Mouse (Mus musculus) stomach, embryonic 14.5 days (tissue): Measurements from ENCODE around the gene Stk40. TPM values are rescaled to one million over a fixed set of nuclear protein-coding genes. Genes with fewer than 3 reads are reported as not detected.

ENCODE experiments used
- ATAC-seq: fragments of 200-750 bp; cut with Nextera tagmentation; 2 replicates; pipeline ENCODE4 v1.8.0; 2017; ENCODE audit warnings: low read depth, moderate TSS enrichment; ENCODE audit not compliant: insufficient number of reproducible peaks, insufficient read depth, low FRiP score
- H3K27ac ChIP-seq: fragments of 300-500 bp; sonication (generic); 2 replicates; pipeline ENCODE4 v1.5.1; 2014; ENCODE audit warnings: mild to moderate bottlenecking, low read length, moderate library complexity, mixed read lengths
- H3K27me3 ChIP-seq: fragments of 300-500 bp; sonication (generic); 2 replicates; pipeline ENCODE4 v1.6.1; 2014; ENCODE audit warnings: low read length, control low read depth, mixed read lengths; ENCODE audit not compliant: control insufficient read depth, insufficient read depth
- H3K36me3 ChIP-seq: fragments of 300-500 bp; sonication (generic); 2 replicates; pipeline ENCODE4 v1.6.1; 2014; ENCODE audit warnings: mild to moderate bottlenecking, control low read depth, low read length, moderate library complexity, mixed read lengths; ENCODE audit not compliant: control insufficient read depth, insufficient read depth
- H3K4me1 ChIP-seq: fragments of 300-500 bp; sonication (generic); 2 replicates; pipeline ENCODE4 v1.6.1; 2014; ENCODE audit warnings: low read length, control low read depth, mixed read lengths; ENCODE audit not compliant: control insufficient read depth, insufficient read depth
- H3K4me2 ChIP-seq: fragments of 300-500 bp; sonication (generic); replicated peaks from 2 replicates; pipeline ENCODE4 v1.6.1; 2014; ENCODE audit warnings: low read depth, low read length, control low read depth
- H3K4me3 ChIP-seq: fragments of 300-500 bp; sonication (generic); 2 replicates; pipeline ENCODE4 v1.5.1; 2014; ENCODE audit warnings: low read depth, low read length, control low read depth
- H3K9ac ChIP-seq: fragments of 300-500 bp; sonication (generic); replicated peaks from 2 replicates; pipeline ENCODE4 v1.6.1; 2014; ENCODE audit warnings: low read depth, mild to moderate bottlenecking, control low read depth, low read length, moderate library complexity, mixed read lengths
- H3K9me3 ChIP-seq: fragments of 300-500 bp; sonication (generic); 2 replicates; pipeline ENCODE4 v1.6.1; 2016; ENCODE audit warnings: low read depth, low read length, control low read depth; ENCODE audit not compliant: control insufficient read depth
- WGBS: fragments of 180-500 bp; shearing (Covaris S2); extraction: QIAGEN DNeasy Blood & Tissue Kit; methylation state at CpG from one replicate; pipeline ENCODE4 v1.1.7; 2014; 5-methylcytosine and 5-hydroxymethylcytosine counted together
- polyA plus RNA-seq: library from polyadenylated mRNA; unstranded; fragments of >200 nt; fragmentation: Nextera tagmentation; extraction: Ambion mirVana; gene quantifications from 2 replicates; pipeline ENCODE4 v1.2.1, GENCODE M21; 2014

Gene Stk40
- polyA plus RNA-seq, 1 experiment from 2014 or later = 20.0 TPM

- H3K4me1 ChIP-seq = peaks cover 35% of the 10 kb centered on the region
- 76% methylated on average over 4 of the region's 4 CpGs for WGBS
Measured at GRCm38 (mm10) chr4:126113243-126113642, 9.5 kb downstream of the Stk40 start.

GRCm38 (mm10) chr4:126113943-126114342, 10.2 kb downstream of the Stk40 start:
- H3K4me3 ChIP-seq = no peak overlapping the region
- no peak for ATAC-seq
- no peaks in the 10 kb centered on the region for H3K27me3 ChIP-seq
- H3K36me3 ChIP-seq = no peaks in the 10 kb centered on the region; the same call in 1 of the 2 replicates
- no peak overlapping the region for H3K27ac ChIP-seq
- no peak overlapping the region for H3K4me2 ChIP-seq
- WGBS = 14% methylated on average over 6 of the region's 6 CpGs
- no peaks in the 10 kb centered on the region for H3K9me3 ChIP-seq
- no peak overlapping the region for H3K9ac ChIP-seq
- peaks cover 30% of the 10 kb centered on the region for H3K4me1 ChIP-seq

More at GRCm38 (mm10) chr4:126113243-126113642, 9.5 kb downstream of the Stk40 start:
- no peak for ATAC-seq
- 0 out of 2 replicates have a peak overlapping the region, but pooled peaks have one; percentile 10 for H3K9ac ChIP-seq
- no peak overlapping the region for H3K27ac ChIP-seq
- no peaks in the 10 kb centered on the region for H3K27me3 ChIP-seq
- no peak overlapping the region for H3K4me3 ChIP-seq
- no peaks in the 10 kb centered on the region for H3K9me3 ChIP-seq
- no peaks in the 10 kb centered on the region; the same call in 1 of the 2 replicates for H3K36me3 ChIP-seq
- no peak overlapping the region for H3K4me2 ChIP-seq

- Histone ChIP-seq H3K27me3 (no peaks in the 10 kb centered on the region), H3K36me3 (no peaks in the 10 kb centered on the region; the same call in 1 of the 2 replicates), H3K9ac (no peak overlapping the region), H3K4me3 (no peak overlapping the region), H3K4me1 (peaks cover 19% of the 10 kb centered on the region), H3K27ac (no peak overlapping the region), H3K4me2 (no peak overlapping the region), H3K9me3 (no peaks in the 10 kb centered on the region)
- 85% methylated on average over 9 of the region's 9 CpGs for WGBS
- no peak for ATAC-seq
Measured at GRCm38 (mm10) chr4:126115411-126115810, 11.7 kb downstream of the Stk40 start.

- H3K4me2 ChIP-seq = no peak overlapping the region
- no peaks in the 10 kb centered on the region for H3K27me3 ChIP-seq
- H3K9me3 ChIP-seq = no peaks in the 10 kb centered on the region
- H3K4me1 ChIP-seq = peaks cover 14% of the 10 kb centered on the region
- no peaks in the 10 kb centered on the region; the same call in 1 of the 2 replicates for H3K36me3 ChIP-seq
- peak; percentile 56 for ATAC-seq
- WGBS = 59% methylated on average over 6 of the region's 6 CpGs
- H3K4me3 ChIP-seq = no peak overlapping the region
- no peak overlapping the region for H3K9ac ChIP-seq
- peak overlapping the region; percentile 27; the same call in 1 of the 2 replicates for H3K27ac ChIP-seq
Measured at GRCm38 (mm10) chr4:126115871-126116521, 12.2 kb downstream of the Stk40 start.

- WGBS = 77% methylated on average over 8 of the region's 8 CpGs
- H3K27me3 ChIP-seq = no peaks in the 10 kb centered on the region
- no peak overlapping the region for H3K4me2 ChIP-seq
- no peak overlapping the region for H3K4me3 ChIP-seq
- no peak overlapping the region for H3K9ac ChIP-seq
- no peak overlapping the region for H3K27ac ChIP-seq
- H3K4me1 ChIP-seq = peaks cover 10% of the 10 kb centered on the region; the same call in 1 of the 2 replicates
- no peaks in the 10 kb centered on the region; the same call in 1 of the 2 replicates for H3K36me3 ChIP-seq
- no peak for ATAC-seq
- H3K9me3 ChIP-seq = no peaks in the 10 kb centered on the region
Measured at GRCm38 (mm10) chr4:126117116-126117515, 13.4 kb downstream of the Stk40 start.

- H3K9me3 ChIP-seq = no peaks in the 10 kb centered on the region
- no peak overlapping the region for H3K4me2 ChIP-seq
- H3K4me3 ChIP-seq = no peak overlapping the region
- ATAC-seq = no peak
- no peaks in the 10 kb centered on the region; the same call in 1 of the 2 replicates for H3K36me3 ChIP-seq
- H3K4me1 ChIP-seq = peaks cover 10% of the 10 kb centered on the region; the same call in 1 of the 2 replicates
- no peaks in the 10 kb centered on the region for H3K27me3 ChIP-seq
- no peak overlapping the region for H3K9ac ChIP-seq
- 85% methylated on average over 4 of the region's 4 CpGs for WGBS
- no peak overlapping the region for H3K27ac ChIP-seq
Measured at GRCm38 (mm10) chr4:126118651-126119050, 14.9 kb downstream of the Stk40 start.

- no peaks in the 10 kb centered on the region for H3K9me3 ChIP-seq
- H3K27me3 ChIP-seq = no peaks in the 10 kb centered on the region
- no peaks in the 10 kb centered on the region; the same call in 1 of the 2 replicates for H3K36me3 ChIP-seq
- no peak overlapping the region for H3K4me2 ChIP-seq
- no peak overlapping the region for H3K9ac ChIP-seq
- H3K4me1 ChIP-seq = peaks cover 7% of the 10 kb centered on the region; the same call in 1 of the 2 replicates
- no peak overlapping the region for H3K27ac ChIP-seq
- ATAC-seq = no peak
- no peak overlapping the region for H3K4me3 ChIP-seq
- WGBS = 81% methylated on average over 1 of the region's 1 CpGs
Measured at GRCm38 (mm10) chr4:126119051-126119450, 15.3 kb downstream of the Stk40 start.

GRCm38 (mm10) chr4:126120052-126120451, 16.3 kb downstream of the Stk40 start:
- Histone ChIP-seq H3K4me1 (peaks cover 7% of the 10 kb centered on the region; the same call in 1 of the 2 replicates), H3K27me3 (no peaks in the 10 kb centered on the region), H3K9ac (no peak overlapping the region), H3K27ac (no peak overlapping the region), H3K36me3 (peaks cover 7% of the 10 kb centered on the region), H3K4me3 (no peak overlapping the region), H3K9me3 (no peaks in the 10 kb centered on the region), H3K4me2 (no peak overlapping the region)
- no peak for ATAC-seq
- 89% methylated on average over 5 of the region's 5 CpGs for WGBS
